Mouse (Mus musculus) megakaryocyte-erythroid progenitor cell, adult 5 weeks (primary cell): ENCODE results near the gene Rdh5. TPM values are rescaled to one million over a fixed set of nuclear protein-coding genes. Genes with fewer than 3 reads are reported as not detected.

ENCODE experiments used
- polyA plus RNA-seq: library from polyadenylated mRNA; stranded (reverse); fragments of >175 nt; gene quantifications from 2 replicates; pipeline ENCODE4 v1.2.3, GENCODE M21; 2012

Rdh5 gene
- polyA plus RNA-seq, result 2.5 and 3.0 TPM in 2 replicates

DNA sequence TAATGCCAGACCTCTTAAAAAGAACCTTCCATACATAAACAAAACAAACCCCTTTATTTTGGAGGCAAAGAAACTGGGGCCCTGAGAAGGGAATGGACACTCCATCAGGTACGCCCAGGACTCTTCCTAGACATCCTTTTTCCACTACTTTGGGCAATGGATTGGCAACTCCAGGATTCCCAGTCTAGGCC lies at the start of gene Rdh5:
Gene Rdh5 (minus strand): TSS at position 67 of the 191 bp plus-strand sequence.

DNA sequence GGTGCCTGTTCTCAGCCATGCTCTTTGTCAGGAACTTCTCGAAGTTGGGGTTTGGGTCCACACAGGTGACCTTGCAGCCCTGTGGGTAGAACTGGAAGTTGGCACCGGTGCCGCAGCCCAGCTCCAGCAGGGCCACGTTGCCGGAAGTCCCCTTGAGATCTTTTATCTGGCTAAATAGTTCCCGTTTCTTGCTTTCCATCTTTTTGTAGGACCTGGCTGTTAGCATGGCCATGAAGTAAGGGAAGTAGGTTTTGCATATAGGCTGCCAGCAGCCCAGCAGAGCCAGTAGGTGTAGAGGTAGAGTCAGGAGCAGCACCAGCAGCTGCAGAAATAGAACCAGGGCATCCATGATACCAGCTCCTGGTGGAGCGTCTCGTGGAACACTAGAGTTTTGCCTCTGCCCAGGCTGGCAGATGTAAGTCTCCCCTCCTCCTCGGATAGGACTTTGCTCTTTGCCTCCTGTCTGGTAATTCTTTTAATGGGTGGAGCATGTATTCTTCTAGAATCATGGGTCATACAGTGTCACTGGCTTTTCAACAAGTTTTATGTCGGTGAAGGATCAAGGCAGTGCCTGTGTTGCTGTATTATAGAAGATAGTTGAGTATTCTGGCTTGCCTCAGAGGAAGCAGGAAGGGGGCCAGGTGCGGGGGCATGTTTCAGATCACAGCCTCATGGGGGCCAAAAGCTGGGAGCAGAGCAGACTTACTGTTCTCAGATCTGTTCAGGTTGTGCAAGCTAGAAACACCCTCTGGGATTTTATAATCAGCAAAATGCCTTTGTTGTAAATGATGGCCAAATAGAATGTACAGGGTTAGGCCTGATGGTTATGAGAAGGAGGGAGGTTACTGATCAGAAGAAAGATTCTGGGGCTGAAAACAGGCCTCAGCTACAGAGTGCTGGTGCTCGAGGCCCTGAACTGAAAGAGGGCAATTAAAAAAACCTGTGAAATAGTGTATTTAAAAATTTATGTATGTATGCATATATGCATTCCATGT lies 38.2 kb upstream of the Rdh5 start, which contains the start of gene Mettl7b:
Gene Mettl7b (minus strand): TSS at position 399 of the 995 bp plus-strand sequence.

DNA sequence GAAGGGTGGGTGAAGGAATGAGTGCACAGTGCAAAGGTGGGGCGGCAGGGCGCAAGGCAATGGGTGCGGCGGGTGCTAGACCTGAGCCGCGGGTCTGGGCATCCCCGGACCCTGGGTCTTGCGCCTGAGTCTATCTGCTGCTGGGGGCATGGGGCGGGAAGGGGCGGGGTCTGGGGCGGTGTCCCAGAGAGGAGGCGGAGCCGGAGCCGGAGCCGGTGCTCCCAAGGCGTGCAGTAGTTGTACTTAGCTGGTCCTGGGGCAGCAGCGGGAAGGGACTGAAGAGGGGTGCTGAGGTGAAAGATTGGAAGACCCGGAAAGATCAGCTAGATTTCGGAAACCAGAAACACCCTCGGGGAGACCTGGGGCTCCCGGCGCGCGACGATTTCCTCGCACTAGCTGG lies 10.9 kb upstream of the Rdh5 start, which contains the start of gene Itga7:
Gene Itga7 (plus strand): TSS at position 245 of the 400 bp plus-strand sequence.

DNA sequence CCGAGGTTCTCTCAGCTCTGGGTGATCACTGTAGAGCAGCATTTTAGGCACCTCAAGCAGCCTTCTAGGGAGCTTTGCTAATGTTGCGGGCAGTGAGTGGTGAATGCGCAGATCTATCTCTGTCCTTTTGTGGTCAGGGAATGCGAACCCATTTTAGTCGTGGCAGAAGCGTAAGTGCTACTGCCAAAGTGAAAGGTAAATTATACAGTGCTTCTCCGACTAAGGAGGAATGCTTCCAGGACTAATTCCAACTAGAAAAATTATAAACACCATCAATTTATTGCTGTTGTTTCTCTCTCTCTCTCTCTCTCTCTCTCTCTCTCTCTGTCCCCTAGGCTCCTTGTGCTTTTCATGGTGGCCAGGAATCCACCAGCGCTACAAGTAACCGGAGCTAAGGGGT lies 1.2 kb upstream of the Rdh5 start, which contains the start of gene Bloc1s1:
Gene Bloc1s1 (minus strand): TSS at position 101 of the 400 bp plus-strand sequence.

DNA sequence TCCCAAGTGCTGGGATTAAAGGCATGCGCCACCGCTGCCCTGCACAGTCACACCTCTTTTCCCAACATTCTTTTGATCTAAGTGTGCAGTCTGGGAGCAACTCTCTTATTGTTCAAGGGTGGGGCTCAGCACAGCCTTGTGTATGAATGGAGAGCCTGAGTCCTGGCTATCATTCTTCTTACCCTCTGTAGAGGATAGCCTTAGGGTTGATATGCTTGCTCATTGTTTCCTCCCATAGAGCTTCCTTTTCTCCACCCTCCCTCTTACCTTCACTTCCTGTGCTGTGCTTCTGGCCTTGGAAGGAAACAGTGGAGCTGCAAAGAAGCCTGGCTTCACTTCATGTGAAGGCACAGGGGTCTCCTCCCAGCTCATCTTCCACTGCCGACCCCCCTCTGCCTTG lies 22.0 kb downstream of the Rdh5 start, which contains the start of gene Cd63:
Gene Cd63 (plus strand): TSS at position 292 of the 400 bp plus-strand sequence.

DNA sequence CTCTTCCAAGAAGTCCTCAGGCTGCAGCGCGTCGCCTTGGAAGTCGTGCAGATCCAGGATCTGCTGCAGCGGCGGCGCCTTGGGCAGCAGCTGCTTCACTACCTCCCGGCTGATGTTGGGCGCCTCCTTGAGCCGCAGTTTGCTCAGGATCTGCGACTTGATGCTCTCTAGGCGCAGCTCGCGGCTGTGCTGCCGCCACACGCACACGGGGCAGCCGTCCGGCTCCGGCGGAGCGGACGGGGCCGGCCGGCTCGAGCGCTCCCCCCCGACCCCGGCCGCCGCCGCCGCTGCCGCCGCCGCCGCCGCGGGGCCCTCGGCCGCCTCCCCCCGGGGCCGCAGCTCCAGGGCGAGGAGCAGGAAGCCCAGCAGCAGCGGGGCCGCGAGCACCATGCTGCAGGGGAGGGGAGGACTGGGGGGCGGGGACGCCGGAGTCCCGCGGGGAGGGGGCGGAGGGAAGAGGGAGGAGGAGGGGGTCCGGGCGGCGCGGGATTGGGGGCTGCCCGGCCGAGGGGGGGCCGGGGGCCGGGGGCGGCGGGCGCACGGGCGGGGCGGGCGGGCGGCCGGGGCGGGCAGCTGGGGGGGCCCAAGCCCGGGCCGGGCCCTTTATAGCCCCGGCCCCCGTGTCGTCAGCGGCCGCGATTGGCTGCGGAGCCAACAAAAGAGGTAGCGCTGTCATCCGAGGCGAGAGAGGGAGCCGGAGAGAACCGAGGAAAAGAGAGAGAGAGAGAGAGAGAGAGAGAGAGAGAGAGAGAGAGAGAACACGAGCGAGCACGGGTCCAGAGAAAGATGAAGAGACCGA lies 31.2 kb downstream of the Rdh5 start, which contains the start of gene Gdf11:
Gene Gdf11 (minus strand): TSS at position 423 of the 799 bp plus-strand sequence.

Other genes with a start within 250 kb of the Rdh5 start
- 1.2 and 1.3 TPM in 2 replicates for gene Suox, start 248.8 kb downstream of the Rdh5 start, polyA plus RNA-seq
- 12.0 and 19.6 TPM in 2 replicates for gene Rab5b, start 226.6 kb downstream of the Rdh5 start, polyA plus RNA-seq
- 0.37 and 0.69 TPM in 2 replicates for gene Pmel, start 218.7 kb downstream of the Rdh5 start, polyA plus RNA-seq
- gene Cdk2, start 217.9 kb downstream of the Rdh5 start, polyA plus RNA-seq, result 28.2 and 29.2 TPM in 2 replicates
- gene Dgka, start 178.0 kb downstream of the Rdh5 start, polyA plus RNA-seq, result 3.2 and 3.3 TPM in 2 replicates
- gene Pym1, start 175.0 kb downstream of the Rdh5 start, polyA plus RNA-seq, result 116 and 137 TPM in 2 replicates
- gene Mmp19, start 132.0 kb downstream of the Rdh5 start, polyA plus RNA-seq, result 1.5 and 2.3 TPM in 2 replicates
- gene Dnajc14, start 118.8 kb downstream of the Rdh5 start, polyA plus RNA-seq, result 10.5 and 11.0 TPM in 2 replicates
- gene Tmem198b, start 118.5 kb downstream of the Rdh5 start, polyA plus RNA-seq, result 3.9 and 4.2 TPM in 2 replicates
- gene Sarnp, start 105.6 kb downstream of the Rdh5 start, polyA plus RNA-seq, result 17.1 and 19.3 TPM in 2 replicates
- 15.8 and 20.5 TPM in 2 replicates for gene Ormdl2, start 101.2 kb downstream of the Rdh5 start, polyA plus RNA-seq
- gene Gdf11, start 31.2 kb downstream of the Rdh5 start, polyA plus RNA-seq, result 0.11 and 0.16 TPM in 2 replicates
- gene Cd63, start 21.9 kb downstream of the Rdh5 start, polyA plus RNA-seq, result 48.8 and 52.5 TPM in 2 replicates
- gene Bloc1s1, start 1.1 kb upstream of the Rdh5 start, polyA plus RNA-seq, result 264 and 304 TPM in 2 replicates
- gene Itga7, start 10.9 kb upstream of the Rdh5 start, polyA plus RNA-seq, result 0.04 and 0.10 TPM in 2 replicates
- gene Mettl7b, start 38.1 kb upstream of the Rdh5 start, polyA plus RNA-seq, result not detected in 2 replicates
- not detected in 2 replicates for gene Olfr9, start 66.5 kb upstream of the Rdh5 start, polyA plus RNA-seq
- not detected in 2 replicates for gene Olfr763, start 87.9 kb upstream of the Rdh5 start, polyA plus RNA-seq
- gene Olfr764-ps1, start 117.0 kb upstream of the Rdh5 start, polyA plus RNA-seq, result not detected in 2 replicates
- gene Olfr765, start 127.1 kb upstream of the Rdh5 start, polyA plus RNA-seq, result not detected in 2 replicates
- not detected in 2 replicates for gene Olfr766-ps1, start 146.1 kb upstream of the Rdh5 start, polyA plus RNA-seq
- gene Olfr767, start 160.0 kb upstream of the Rdh5 start, polyA plus RNA-seq, result not detected in 2 replicates
- 0.02 TPM in 1 of 2 replicates, not detected in the other for gene Olfr768, start 176.5 kb upstream of the Rdh5 start, polyA plus RNA-seq
- not detected in 2 replicates for gene Olfr769, start 195.0 kb upstream of the Rdh5 start, polyA plus RNA-seq
- gene Olfr770, start 216.1 kb upstream of the Rdh5 start, polyA plus RNA-seq, result not detected in 2 replicates
- not detected in 2 replicates for gene Olfr771, start 241.9 kb upstream of the Rdh5 start, polyA plus RNA-seq